Mouse (Mus musculus) sigmoid colon, adult 10 weeks (tissue): ENCODE data around the gene Btbd8. TPM values are rescaled to one million over a fixed set of nuclear protein-coding genes. Genes with fewer than 3 reads are reported as not detected.

Experiments used
- polyA plus RNA-seq: library from polyadenylated mRNA; stranded (reverse); fragments of 350-450 nt; fragmentation: Illumina TruSeq; extraction: RNeasy Lipid Tissue Mini Kit (QIAGEN cat#74804); gene quantifications from one replicate; pipeline ENCODE4 v1.2.3, GENCODE M21; 2014; ENCODE audit warnings: low read depth, low replicate concordance

Btbd8 gene
- polyA plus RNA-seq = 28.1 TPM

DNA sequence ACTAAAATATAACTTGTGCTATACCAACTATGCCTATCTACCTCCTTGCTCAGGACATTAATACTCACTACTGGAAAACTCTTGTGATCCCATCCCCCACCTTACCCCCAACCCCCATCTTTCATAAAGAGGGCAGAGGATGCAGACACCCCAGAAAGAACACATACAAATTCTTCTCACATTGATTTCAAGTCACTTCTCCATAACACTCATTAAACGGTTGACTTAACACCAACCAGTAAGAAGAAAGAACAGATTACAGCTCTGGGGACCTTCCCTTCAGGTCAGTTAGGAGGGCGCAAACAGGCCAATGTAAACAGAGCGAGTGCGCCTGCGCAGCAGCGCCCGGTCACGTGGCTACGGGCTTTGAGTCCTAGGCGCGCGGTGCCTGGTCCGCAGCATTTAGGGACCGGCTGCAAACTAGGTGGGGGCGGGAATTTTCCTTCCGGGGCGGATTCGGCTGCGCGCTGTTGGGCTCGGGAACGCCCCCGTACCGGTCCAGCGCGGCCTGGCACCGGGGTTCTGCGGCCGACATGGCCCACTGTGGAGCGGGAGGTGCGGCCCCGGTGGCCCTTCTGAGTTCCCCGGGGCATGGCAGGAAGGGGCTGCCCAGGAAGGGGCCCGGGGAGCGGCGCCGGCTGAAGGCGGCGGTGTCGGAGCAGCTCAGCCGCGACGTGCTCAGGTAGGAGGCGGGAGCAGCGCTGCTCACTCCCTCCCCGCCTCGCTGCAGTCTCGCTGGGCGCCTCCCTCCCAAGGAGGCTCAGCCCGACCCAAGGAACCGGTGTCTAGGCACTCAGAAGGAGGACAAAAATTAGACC is at the start of gene Btbd8:
Gene Btbd8, plus strand, starts transcription at position 534 of the 818 bp plus-strand sequence.

DNA sequence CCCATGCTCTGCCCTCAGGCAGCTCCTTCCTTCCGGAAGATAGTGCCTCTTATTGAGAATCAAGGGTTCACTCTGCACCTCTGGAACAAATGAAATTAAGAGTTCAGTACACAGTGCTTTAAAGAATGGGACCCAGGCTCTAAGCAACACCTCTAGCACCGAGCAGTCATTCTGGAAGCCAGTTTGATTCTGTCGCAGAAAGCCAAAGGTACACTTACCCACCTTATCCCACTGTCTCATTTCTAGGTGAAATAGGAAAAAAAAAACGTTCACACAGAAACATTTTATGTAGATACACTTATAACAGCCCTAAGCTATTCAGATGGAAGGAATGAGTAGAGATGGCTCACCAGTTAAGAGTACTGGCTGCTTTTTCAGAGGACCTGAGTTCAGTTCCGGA is 35.4 kb upstream of the Btbd8 start, which contains the start of gene Ephx4:
Gene Ephx4, plus strand, starts transcription at position 301 of the 400 bp plus-strand sequence.

DNA sequence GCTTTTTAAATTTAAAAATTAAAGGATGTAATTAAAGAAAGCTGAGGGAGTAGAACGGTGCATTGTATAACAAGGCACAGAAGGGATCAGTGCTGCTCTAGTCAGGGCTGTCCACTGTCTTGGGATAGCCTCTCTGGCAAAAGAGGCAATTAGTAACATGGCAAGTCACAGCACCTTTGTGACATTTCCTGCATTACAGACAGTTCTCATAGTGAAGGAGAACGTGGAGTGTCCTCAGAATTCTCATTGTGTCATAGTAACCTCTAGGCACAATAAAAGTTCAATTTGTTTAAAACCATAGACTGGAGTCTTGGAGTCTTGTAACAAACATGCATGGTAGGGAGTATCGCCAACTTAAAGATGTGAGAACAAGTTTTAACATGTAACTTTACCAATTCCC is 6.5 kb upstream of the Btbd8 start, which contains the start of gene Lpcat2b:
Gene Lpcat2b, plus strand, starts transcription at position 301 of the 400 bp plus-strand sequence.

DNA sequence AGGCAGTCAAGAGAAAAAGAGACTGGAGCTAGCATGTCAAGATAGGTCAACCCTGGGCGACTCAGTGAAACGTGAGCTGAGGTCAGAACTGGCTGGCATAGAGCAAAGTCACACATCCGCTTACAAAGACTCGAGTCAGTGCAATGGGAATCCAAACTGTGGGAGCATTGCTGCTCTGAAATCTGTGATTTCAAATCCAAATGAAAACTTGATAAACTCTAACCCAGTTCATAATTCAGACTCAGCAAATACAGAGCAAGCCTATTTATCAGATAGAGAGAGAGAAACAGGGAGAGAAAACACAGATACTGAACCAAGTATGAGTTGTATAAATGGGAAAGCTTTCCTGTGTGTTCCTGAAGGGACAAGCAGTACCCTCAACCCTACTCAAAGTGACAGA is 69.5 kb downstream of the Btbd8 start, which contains the start of gene Gm42669:
Gene Gm42669, plus strand, starts transcription at position 301 of the 400 bp plus-strand sequence.

DNA sequence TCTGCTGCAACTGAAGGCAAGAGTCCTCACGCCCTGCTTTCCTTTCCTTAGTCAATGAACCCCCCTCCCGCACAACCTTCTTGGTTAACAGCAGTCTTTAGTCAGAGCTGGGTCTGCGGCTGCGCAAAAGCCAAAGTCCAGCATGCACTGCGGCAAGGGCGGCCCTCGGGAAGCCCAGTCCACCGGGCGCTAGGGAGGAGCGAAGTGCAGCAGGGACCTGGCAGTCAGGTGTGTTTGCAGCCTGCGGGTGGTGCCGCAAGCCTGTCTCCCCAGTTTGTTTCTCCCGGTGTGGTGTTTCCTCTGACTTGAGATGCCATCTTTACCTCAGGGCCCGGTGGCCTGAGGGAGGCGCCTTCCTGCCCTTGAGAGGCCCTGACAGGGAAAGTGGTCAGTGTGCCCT is 96.8 kb downstream of the Btbd8 start, which contains the start of gene 1700028K03Rik:
Gene 1700028K03Rik, plus strand, starts transcription at position 129 of the 400 bp plus-strand sequence.

Other genes starting within 250 kb of the Btbd8 start
- 18.5 TPM for gene Tgfbr3, start 148.4 kb upstream of the Btbd8 start, polyA plus RNA-seq
- gene Brdt, start 106.8 kb upstream of the Btbd8 start, polyA plus RNA-seq = 6.4 TPM
- 20.4 TPM for gene Ephx4, start 35.3 kb upstream of the Btbd8 start, polyA plus RNA-seq
- gene Lpcat2b, start 6.4 kb upstream of the Btbd8 start, polyA plus RNA-seq = not detected
- 0.47 TPM for gene Gm42669, start 69.6 kb downstream of the Btbd8 start, polyA plus RNA-seq
- gene 1700028K03Rik, start 96.7 kb downstream of the Btbd8 start, polyA plus RNA-seq = 0.13 TPM
- 22.2 TPM for gene Rpap2, start 159.4 kb downstream of the Btbd8 start, polyA plus RNA-seq
- gene Glmn, start 159.9 kb downstream of the Btbd8 start, polyA plus RNA-seq = 41.2 TPM